Mouse (Mus musculus) cortical plate, adult 2 months (tissue): ENCODE data around the gene Mixl1.

Experiments
- CTCF ChIP-seq: fragments of 200-500 bp; IDR thresholded peaks from 2 replicates; pipeline ENCODE4 v1.5.1; 2011; ENCODE audit warnings: mild to moderate bottlenecking, control low read depth, low read length; ENCODE audit not compliant: insufficient read depth; ENCODE audit errors: extremely low read depth
- POLR2A ChIP-seq: fragments of 200-500 bp; IDR thresholded peaks from 2 replicates; pipeline ENCODE4 v1.6.1; 2011; ENCODE audit warnings: mild to moderate bottlenecking, low read length, control low read depth; ENCODE audit not compliant: insufficient read depth; ENCODE audit errors: extremely low read depth

DNA sequence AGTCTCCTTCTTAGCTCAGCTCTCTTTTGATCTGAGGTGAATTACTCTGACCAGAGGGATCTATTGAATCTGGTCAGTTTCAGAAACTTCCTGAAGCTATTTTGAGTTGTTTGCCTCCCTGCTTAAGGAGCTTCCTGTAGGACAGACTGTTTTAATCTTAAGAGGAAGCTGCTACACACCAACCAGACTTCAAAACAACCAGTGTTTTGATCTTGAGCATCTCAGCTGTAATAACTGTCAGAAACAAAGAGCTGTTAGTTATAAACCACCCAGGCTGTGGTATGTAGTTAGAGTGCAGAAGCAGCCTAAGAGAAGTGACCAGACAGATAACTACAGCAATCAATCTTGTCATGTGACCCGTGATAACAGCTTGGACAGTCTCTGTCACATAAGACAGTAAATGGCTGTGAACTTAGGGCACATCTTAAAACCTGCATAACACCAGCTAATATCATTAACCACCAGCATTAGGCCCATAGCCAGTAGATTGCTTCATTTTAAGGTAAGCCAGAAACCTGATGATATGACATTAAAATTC is 26.9 kb upstream of the Mixl1 start:
- no peak for TF ChIP-seq CTCF
- no peak for TF ChIP-seq POLR2A
